Mouse (Mus musculus): Measurements from ENCODE around the gene Epn1.

DNA sequence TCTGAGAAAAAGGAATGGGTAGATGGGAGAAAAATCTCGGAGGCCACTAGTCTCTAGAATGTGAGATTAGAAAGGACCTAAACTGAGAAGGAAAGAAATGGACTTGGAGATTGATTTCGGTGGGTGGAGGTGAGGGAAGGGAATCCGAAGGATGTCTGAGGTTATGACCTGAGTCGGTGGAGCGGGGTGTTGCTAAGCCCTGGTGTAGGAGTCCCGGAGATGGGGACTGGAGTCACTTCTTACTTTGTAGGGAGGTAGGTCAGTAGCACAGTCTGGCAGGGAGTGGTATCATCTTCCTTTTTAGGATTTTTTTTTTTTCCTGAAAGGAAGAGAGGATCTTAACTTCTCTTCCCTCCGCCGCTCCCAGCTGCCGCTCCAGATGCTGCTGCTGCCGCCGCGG lies 27.6 kb upstream of the Epn1 start:
- TF ChIP-seq ZNF384 (IDR thresholded peaks at IDR 0.05; ENCODE audit: low read depth, low read length) = no peak
- no peak for TF ChIP-seq ZC3H11A (IDR thresholded peaks at IDR 0.05; ENCODE audit: borderline replicate concordance, low read depth, low read length)
- no peak for TF ChIP-seq CHD2 (IDR thresholded peaks at IDR 0.05; ENCODE audit: low read depth, low read length)
- TF ChIP-seq MAFK (IDR thresholded peaks at IDR 0.05; ENCODE audit: insufficient read depth, low read depth, low read length) = no peak
